Mouse (Mus musculus) E14TG2a.4 (cell line): ENCODE data around the gene Cetn4.

ENCODE experiments used
- CTCF ChIP-seq: conservative IDR thresholded peaks from 2 replicates; pipeline ENCODE4 v1.5.1; 2014; ENCODE audit warnings: low read length
- NANOG ChIP-seq: IDR thresholded peaks from 2 replicates; pipeline ENCODE4 v1.6.1; 2014; ENCODE audit warnings: borderline replicate concordance, low read length, mixed read lengths
- POU5F1 ChIP-seq: IDR thresholded peaks from 2 replicates; pipeline ENCODE4 v1.6.1; 2014; ENCODE audit warnings: low read length, borderline replicate concordance

DNA sequence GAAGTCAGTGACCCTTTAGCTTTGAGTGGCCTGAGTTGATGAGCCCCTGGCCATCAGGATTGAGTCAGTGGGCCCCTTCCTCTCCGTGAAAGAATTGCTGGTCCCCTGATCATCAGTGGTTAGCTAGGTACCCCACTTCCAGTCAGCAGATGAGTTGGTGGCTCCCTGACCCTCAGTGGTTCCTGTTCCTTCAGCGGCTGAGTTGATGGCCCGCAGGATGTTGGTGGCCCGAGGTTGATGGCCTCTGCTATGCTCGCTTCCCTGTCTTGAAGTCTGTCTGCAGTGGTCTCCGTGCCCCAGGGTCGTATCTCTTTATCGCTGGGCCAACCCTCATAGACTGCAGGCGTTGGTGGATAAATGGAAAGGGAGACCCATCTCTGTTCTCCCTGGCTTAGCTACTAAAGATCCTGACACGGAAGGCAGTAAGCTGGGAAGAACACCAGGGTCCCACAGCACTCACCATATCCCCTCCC, 575 bp downstream of the Cetn4 start:
- TF ChIP-seq CTCF (no peak), POU5F1 (no peak), NANOG (no peak)
